Mouse (Mus musculus): ENCODE results near the gene Panx2.

Gene Panx2

DNA sequence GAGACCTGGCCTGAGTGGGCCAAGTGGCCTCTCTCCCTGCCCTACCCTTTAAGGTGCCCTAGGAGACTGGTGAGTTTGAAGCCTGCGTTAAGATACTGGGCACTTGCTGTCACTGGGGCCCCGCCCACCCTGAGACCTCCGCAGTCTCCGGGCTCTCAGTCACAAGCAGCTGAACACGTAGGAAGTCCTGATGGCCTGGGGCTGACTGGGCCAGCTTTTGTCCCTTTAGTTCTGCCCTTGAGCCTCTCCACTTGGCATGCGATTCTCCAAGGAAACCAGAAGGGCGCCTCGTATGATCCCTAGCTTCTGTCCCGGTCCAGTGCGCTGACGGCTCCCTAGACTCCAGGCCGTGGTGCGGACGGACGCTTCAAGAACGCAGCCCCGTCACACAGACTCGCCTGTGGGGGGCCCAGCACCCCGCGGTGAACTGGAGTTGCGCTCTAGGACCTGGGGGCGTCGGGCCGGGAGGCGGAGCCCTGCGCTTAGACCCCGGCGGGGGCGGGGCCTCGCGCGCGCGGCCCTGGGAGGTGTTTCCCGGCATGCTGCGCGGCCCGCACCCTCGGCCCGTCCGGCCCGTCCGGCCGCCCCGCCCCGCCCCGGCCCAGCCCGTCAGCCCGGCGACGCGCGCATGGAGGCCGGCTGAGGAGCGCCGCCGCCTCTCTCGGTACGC lies 16.1 kb downstream of the Panx2 start:
- DNase-seq, result peak; percentile 96

DNA sequence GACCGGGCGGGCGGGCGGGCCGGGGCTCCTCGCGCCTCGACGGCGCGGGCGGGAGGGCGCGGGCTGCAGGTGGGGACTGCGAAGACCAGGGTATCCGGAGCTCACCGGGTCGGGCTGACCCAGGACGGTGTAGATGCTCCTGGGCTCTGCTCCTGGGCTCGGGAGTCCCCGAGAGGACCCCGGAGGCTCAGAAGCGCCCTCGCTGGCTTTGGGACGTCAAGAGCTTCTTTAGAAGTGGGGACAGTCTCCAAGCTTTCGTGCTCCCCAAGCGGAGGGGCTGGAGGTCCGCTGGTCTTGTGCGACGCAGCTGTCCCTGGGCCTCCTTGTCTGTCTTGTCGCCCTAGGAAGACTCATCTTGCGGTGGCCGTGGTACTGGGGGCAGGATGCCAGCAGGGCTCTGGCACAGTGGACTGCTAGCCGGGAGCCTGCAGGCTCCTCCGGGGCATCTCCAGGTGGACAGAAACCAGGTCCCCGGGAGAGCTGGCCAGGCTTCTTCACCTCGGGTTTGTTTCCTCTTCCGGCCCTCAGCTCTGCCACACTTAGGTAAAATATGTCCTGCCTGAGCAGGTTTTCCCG lies 16.7 kb downstream of the Panx2 start:
- peak; percentile 61 for DNase-seq

DNA sequence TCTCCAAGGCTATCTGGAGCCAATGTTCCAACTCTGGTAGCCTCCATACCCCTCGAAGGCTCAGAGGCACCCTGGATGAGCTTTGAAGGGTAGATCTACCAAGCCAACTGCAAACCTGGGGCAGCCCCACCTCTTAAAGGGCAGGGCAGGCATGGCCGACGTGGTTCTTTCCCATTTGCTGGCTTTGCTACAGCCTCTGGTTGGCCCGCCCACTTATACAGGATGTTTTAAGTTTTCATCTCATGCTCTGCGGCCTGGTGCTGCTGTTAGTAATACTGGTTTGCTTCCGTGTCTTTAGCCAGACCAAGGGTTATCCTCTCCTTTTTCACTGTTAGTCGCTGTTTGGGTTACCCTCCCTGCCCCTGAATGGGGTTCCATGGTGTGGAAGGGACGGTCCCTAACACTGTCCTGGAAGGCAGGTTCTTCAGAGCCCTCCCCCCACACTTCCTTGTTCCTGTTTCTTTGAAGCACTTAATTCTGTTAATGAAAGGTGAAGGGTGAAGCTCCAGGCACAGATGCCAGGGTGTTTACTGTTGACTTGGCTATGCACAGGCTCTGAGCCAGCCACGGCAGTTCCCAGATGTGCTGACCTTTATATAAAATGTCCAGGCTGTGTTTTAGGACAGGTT lies 18.8 kb downstream of the Panx2 start:
- DNase-seq, result peak; percentile 81

DNA sequence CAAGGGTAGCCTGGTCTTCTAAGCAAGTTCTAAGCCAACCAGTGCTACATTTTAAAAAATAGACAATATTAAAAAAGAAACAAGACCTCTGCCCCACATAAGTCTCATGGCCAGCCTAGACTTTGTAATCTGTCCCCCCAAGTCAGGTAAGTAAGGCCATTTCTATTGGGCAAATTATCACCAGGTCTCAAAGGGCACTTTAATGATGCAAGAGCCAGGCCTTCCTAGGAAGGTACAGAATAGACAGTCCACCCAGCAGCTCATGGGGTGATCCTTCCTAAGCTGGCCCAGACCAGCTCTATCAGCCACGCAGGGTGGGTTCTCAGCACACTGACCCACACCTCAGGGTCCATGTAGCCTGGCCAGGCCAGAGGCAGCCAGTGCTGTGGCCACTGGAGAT lies 24.4 kb downstream of the Panx2 start:
- DNase-seq, result no peak

DNA sequence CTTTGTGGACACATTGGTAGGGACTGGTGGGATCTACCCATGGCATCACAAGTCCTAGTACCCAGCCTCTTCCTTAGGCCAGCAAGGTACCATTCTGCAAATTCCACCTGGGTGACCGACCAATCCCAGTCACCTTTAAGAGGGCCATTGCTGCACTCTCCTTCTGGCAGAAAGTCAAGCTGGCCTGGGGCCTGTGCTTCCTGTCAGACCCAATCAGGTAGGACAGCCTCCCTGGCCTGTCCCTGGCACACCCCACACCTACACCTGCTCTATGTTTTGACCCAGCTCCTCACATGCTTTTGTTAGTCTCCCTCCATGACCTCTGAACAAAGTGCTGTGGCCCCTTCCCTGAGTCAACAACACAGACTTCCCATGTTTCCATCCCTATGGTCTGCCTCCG lies 25.3 kb downstream of the Panx2 start:
- DNase-seq, result no peak

DNA sequence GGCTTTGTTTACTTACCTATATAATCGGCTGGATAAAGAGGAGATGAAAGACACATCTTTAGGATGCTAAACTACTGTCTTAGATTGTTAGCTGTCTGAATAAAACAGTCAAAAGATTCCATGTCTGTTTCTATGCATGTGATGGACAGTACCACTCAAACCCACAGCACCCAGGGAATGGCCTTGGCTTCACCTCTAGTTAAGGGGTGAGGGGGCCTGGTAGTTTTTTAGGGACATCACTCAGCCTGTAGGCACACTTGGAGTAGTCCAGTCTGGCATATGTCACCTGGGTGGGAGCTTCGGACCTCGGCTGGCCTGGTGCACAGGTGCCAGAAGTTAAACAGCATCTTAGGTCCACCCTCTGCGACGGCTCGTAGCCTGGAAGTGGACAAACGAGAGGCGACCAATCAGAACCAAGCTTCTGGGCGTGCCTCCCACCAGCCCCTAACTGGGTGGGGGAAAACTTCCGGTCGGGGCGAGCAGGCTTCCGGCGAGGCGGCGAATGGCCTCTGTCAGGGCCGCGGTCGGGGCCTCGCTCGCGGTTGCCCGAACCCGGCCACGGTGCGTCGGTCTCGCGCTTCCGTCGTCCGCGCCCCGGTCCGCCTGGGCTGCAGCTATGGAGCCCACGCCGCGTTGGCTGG lies 29.2 kb downstream of the Panx2 start, which contains the start of gene Selenoo:
TSS of gene Selenoo (plus strand) at position 478 of the 641 bp plus-strand sequence.
- peak; percentile 95 for DNase-seq

DNA sequence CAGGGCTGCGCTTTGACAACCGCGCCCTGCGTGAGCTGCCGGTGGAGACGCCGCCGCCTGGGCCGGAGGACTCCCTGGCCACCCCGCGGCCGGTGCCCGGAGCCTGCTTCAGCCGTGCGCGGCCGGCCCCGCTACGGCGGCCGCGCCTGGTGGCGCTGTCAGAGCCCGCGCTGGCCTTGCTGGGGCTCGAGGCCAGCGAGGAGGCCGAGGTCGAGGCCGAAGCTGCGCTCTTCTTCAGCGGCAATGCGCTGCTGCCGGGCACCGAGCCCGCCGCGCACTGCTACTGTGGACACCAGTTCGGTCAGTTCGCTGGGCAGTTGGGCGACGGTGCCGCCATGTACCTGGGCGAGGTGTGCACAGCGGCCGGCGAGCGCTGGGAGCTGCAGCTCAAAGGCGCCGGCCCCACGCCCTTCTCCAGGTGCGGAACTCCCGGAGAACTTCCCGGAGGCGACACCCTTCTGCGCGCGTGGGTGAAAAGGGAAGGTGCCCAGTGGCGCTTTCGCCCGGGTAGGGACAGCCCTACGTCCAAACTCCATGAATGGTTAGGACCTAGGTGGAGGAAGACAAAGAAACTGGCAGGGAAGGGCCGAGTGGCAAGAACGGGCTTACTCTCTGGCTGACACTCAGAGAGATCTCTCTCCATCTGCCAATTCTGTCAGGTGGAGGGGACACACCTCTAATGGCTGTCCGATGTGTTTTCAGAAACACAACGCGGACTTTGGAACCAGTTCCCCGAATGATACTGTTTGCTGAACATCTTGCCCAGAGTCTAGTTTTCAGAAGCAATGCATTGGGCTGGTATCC lies 29.9 kb downstream of the Panx2 start:
- peak; percentile 45 for DNase-seq

DNA sequence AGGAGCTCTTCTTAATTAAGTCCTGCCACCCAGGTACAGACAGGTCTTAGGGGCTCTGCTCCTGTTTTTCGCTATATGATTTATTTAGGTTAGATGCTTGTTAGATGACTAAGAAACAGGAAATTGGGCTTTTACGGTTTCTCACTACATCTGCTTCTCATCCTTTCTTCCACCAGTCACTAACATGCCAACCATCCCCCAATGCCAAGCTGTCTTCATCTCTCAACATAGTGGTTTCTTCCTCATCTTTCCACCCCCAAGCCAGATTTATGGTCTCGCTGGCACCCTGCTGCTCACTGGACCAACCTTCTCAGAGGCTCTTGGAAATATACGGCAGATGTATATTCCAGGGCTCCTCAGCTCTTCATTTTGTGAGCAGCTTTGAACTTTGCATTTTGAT lies 31.1 kb downstream of the Panx2 start:
- no peak for DNase-seq

DNA sequence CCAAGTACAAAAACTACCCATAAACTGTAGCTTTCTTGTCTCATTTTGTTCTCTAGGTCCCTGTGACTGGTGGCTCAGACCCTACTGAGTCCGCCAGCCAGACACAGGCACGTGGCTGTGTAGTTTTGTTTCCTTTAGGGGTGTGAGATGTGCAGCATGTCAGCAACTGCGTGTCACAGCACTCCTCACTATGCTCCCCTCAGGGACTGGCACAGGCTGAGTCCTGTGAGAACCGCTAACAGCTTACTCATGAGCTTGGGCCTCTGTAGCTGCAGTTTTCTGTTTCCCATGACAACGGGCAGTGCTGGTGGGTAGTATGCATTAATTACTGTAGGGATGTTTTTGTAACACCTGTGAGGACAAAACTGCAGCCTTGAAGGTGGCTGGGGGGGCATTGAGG lies 32.6 kb downstream of the Panx2 start:
- no peak for DNase-seq

DNA sequence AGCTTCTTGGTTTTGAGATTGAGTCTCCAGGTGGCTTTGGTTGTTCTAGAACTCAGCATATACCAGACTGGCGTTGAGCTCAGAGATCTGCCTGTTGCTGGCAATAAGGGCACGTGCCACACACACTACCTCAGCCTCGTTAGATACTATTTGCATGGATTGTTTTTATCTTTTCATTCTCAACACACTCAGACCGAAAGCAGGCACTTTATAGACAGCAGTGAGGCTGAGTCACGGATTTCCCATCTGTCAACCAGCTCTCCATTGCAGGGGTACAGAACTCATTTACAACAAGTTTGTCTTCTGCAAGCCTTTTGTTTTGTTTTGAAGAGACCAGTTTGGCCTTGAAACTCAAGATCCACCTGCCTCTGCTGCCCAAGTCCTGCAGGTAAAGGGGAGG lies 37.9 kb downstream of the Panx2 start:
- DNase-seq, result no peak

DNA sequence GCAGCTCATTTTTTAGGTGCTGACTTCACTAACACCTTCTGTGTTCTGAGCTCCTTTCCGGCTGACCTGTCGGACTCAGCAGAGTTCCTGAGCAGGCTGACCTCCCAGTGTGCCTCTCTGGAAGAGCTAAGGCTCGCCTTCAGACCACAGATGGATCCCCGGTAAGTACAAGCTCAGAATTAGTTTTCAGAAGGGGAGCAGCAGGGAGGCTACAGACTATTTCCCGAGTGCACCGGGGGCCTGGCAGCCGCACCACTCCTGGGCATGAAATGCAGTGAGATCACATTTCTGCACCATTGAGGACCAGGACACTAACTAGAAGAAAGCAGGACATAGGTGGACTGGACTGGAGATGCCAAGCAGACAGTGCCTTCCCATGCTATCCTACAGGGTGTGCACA lies 39.1 kb downstream of the Panx2 start:
- no peak for DNase-seq

DNA sequence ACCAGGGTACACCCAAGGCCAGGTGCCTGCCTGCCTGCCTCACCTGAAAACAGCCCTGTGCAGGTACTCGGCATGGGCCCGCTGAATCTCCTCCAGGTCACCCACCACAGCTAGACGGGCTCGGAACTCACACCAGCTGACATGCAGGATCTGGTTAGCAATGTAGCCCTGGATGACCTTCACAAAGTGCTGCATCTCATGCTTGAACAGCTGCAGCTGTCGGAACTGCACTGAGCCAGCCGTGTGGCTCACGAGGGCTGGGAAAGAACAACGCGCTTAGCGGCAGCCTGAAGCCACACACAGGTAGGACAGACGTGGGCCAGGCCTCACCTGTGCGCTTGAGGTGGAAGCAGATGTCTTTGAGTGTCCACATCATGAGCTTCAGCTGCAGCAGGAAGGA lies 41.3 kb downstream of the Panx2 start:
- DNase-seq, result no peak

DNA sequence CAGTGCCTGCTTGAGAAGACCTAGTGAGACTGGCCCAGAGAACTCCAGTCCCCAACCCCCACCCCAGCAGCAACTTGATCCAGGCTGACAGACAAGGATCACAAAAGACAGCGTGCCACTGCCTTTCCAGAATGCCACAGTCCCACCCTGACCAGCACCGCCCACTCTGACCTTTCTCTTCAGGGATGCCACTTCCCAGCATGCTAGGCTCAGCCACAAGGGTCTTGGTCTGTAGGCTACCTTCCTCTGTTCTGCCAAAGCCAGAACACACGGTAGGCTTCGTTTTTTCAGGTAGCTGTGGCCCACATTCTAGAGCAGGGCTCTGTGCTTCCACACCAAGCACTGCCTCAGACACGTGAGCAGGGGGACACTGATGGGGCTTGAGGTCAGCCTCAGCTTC lies 43.1 kb downstream of the Panx2 start:
- no peak for DNase-seq

DNA sequence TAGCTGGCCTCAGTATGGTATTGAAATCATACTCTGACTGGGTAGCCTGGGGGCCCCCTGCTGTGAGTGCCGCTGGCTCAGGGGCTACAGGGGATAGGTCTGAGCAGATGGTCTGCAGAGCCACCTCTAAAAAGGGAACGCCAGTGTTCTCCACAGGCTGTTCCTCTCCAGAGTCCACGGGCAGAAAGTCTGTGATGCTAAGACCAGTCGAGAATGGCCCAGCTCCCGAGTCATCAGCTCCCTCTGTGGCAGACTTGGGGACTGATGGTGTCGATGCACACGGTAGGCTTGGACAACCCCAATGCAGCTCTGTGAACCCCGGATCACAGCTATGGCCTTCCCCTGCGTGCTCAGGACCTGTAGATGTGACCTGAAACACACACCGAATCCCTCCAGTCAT lies 44.4 kb downstream of the Panx2 start:
- no peak for DNase-seq

DNA sequence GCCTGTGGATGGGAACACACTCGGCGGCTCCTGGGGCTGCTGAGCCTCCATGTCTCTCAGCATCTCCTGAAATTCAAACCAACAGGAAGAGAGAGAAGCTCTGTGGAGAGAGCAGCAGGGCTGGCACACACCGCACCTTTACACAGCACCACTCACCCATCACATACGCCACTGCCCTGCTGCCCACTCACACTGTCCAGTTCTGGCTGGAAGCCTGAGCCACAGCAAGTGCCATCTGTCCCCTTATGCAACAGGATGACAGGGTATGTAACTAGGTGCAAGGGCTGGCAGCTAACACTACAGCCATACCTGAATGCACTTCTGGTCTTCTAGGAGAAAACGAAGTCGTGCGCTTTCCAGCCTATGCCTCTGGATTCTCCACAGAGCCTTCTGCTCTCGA lies 44.9 kb downstream of the Panx2 start:
- no peak for DNase-seq

DNA sequence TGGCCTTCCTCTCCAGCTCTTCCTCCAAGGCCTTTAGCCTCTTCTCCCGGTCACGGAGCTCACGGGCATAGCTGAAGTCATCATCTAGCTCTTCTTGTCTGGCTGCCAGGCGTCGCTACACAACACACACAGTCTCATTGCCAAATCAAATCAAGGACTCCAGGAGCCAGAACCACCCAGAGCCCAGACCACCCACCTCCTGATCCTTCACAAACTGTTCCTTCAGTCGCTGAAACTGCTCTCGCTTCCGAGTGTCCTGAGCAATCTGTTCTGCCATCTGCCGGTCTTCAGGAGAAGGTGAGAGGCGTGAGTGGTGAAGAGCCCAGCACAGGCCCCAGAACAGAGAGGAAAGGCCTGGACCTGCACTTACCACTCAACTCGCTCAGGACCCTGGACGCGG lies 46.5 kb downstream of the Panx2 start:
- no peak for DNase-seq

DNA sequence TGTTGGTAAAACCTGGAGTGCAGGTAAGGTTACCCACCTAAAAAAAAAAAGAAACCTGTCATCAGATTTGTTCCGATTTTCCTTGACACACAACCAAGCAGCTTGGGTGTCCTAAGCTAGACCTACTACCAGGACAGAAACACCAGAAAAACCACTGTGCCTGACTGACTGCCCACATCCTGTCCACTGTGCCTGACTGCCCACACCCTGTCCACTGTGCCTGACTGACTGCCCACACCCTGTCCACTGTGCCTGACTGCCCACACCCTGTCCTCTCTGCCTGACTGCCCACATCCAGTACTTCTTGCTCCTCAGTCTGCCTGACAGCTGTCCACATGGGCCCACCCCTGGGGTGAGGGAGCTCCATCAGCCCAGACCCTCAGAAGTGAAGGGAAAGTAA lies 47.4 kb downstream of the Panx2 start:
- DNase-seq, result no peak

DNA sequence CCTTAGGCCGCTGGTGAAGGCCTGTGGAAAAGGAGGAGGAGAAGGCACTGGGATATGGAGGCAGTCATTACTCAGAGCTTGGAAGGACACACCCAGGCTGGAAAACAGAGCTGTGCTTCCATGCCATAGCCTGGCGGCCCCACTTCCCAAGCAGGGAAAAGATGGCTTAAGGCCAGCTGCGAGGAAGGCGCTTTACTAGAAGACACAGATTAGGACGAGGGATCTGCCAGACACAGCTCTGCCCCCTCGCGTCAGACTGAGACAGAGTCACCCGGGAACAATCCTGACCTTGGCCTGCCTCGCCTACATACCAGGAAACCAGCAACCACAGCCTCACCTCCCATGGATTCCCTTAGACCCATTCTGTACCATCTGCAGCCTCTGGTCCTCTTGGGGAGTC lies 50.6 kb downstream of the Panx2 start:
- DNase-seq, result no peak

DNA sequence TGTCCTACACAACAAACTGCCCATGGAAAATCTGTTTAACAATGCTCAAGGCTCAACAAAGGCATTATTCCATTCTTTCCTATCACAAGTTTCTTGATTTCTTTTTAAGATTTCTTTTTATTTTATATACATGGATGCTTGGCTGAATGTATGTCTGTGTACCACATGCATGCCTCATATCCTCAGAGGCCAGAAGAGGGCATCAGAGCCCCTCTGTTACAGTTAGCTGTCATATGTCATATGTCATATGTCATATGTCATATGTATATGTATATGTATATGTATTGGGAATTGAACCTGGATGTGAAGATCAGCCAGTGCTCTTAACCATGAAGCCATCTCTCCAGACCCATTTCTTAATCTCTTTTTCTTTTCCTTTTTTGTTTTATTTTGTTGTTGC lies 58.5 kb downstream of the Panx2 start:
- no peak for DNase-seq

DNA sequence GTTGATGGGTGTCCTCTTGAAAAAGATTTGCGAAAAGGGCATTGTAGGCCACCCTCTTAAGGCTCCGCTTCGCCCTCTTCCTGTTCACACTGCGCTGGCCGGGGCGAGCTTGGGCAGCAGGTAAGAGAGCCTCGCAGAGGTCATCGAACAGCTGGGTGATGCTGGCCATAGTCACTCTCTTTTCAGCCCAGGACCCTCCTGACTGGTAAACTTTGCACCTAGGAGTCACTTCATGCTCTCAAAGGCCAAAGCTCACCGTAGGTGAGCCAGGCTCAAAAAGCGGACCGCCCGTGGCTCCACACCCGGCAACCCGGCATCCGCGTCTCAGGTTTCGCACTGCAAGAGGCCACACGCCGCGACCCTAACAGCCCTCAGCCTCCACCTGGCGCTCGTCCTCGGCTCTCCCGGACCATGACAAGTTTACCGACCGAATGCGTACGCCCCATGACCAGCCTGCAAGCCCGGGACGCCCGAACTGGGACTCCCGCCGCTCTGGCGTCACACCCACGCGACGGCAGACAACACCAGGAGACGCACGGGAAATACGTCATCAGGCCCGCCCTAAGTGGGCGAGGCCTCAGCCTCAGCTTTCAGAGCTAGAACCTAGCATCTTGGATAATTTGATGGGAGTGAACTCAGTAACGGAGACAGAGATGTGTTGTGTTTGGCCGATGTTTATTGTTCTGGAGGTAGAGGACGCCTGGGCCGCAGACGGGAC lies 63.3 kb downstream of the Panx2 start, which contains the start of gene Tubgcp6:
TSS of gene Tubgcp6 (minus strand) at position 464 of the 718 bp plus-strand sequence.
- DNase-seq, result peak; percentile 96

Data from kidney, postnatal 14 days (tissue).